Mouse (Mus musculus) ES-E14 (cell line): Measurements from ENCODE around the gene 2210016F16Rik. TPM values are rescaled to one million over a fixed set of nuclear protein-coding genes. Genes with fewer than 3 reads are reported as not detected.

Source experiments
- DNase-seq: peaks from one replicate; pipeline ENCODE4 v3.0.0-alpha.2; 2013; ENCODE audit warnings: low read depth, low spot score
- H3K27ac ChIP-seq: 2 replicates; pipeline ENCODE4 v1.5.1; 2012; ENCODE audit warnings: low read depth, mild to moderate bottlenecking, low read length, moderate library complexity, mixed read lengths; ENCODE audit not compliant: poor library complexity, insufficient read depth, severe bottlenecking
- H3K36me3 ChIP-seq: 2 replicates; pipeline ENCODE4 v1.6.1; 2012; ENCODE audit warnings: mild to moderate bottlenecking, low read length, moderate library complexity, mixed read lengths; ENCODE audit not compliant: control insufficient read depth, poor library complexity, insufficient read depth, severe bottlenecking
- H3K4me1 ChIP-seq, 2 experiments: fragments of 150-350 bp in 1 of 2; sonication (generic) in 1 of 2; 2 replicates each; pipeline ENCODE4 v1.6.1; 2012; ENCODE audit warnings: low read length in 2 of 2, mild to moderate bottlenecking in 1 of 2, mixed read lengths in 1 of 2; ENCODE audit not compliant: control insufficient read depth in 2 of 2, insufficient read depth in 2 of 2, poor library complexity in 1 of 2
- H3K4me3 ChIP-seq, 2 experiments: fragments of 150-350 bp in 1 of 2; sonication (generic) in 1 of 2; 2 replicates each; pipeline ENCODE4 v1.5.1; 2012; ENCODE audit warnings: low read length in 2 of 2, low read depth in 1 of 2, mild to moderate bottlenecking in 1 of 2, mixed read lengths in 1 of 2; ENCODE audit not compliant: insufficient read depth in 1 of 2, poor library complexity in 1 of 2, severe bottlenecking in 1 of 2
- H3K9ac ChIP-seq: 2 replicates; pipeline ENCODE4 v1.6.1; 2012; ENCODE audit warnings: low read depth, mild to moderate bottlenecking, low read length, mixed read lengths; ENCODE audit not compliant: poor library complexity, insufficient read depth, severe bottlenecking
- H3K9me3 ChIP-seq: fragments of 150-350 bp; sonication (generic); 2 replicates; pipeline ENCODE4 v1.6.1; 2012; ENCODE audit warnings: low read depth, mild to moderate bottlenecking, low read length; ENCODE audit not compliant: control insufficient read depth, insufficient read depth
- CHD2 ChIP-seq: IDR thresholded peaks from 2 replicates; pipeline ENCODE4 v1.6.1; 2014; ENCODE audit warnings: mild to moderate bottlenecking, low read depth, low read length, inconsistent platforms
- HCFC1 ChIP-seq: IDR thresholded peaks from 2 replicates; pipeline ENCODE4 v1.6.1; 2012; ENCODE audit warnings: low read length, inconsistent platforms, borderline replicate concordance; ENCODE audit not compliant: insufficient read depth
- MAFK ChIP-seq: IDR thresholded peaks from 2 replicates; pipeline ENCODE4 v1.6.1; 2014; ENCODE audit warnings: mild to moderate bottlenecking, low read depth, low read length, inconsistent platforms; ENCODE audit not compliant: insufficient read depth
- ZC3H11A ChIP-seq: IDR thresholded peaks from 2 replicates; pipeline ENCODE4 v1.6.1; 2012; ENCODE audit warnings: low read depth, mild to moderate bottlenecking, inconsistent platforms, low read length, borderline replicate concordance
- ZNF384 ChIP-seq: IDR thresholded peaks from 2 replicates; pipeline ENCODE4 v1.6.1; 2012; ENCODE audit warnings: low read depth, low read length, inconsistent platforms
- in situ Hi-C, 2 experiments: fragments of 600-800 bp; cut with MboI; formaldehyde crosslinking; loops; one replicate each; pipeline ENCODE4 v1.15.1; 2025; ENCODE audit warnings: low sequenced_read_pairs in 2 of 2, inconsistent platforms in 1 of 2; ENCODE audit not compliant: unreplicated experiment in 2 of 2
- total RNA-seq: library from RNA; depleted of rRNA; stranded (reverse); fragments of 300-350 nt; gene quantifications from 2 replicates; pipeline ENCODE4 v1.2.3, GENCODE M21; 2012; rRNA removed

2210016F16Rik gene
- total RNA-seq, 1 experiment, result 12.5 TPM

GRCm38 (mm10) chr13:58337456-58337855 lies 47.6 kb downstream of the 2210016F16Rik start:
- TF ChIP-seq HCFC1 (no peak), ZC3H11A (no peak), ZNF384 (no peak)
- Histone ChIP-seq H3K9ac (no peak overlapping the region), H3K27ac (no peak overlapping the region), H3K4me1 (no peaks in the 10 kb centered on the region), H3K9me3 (no peaks in the 10 kb centered on the region), H3K4me3 (no peak overlapping the region), H3K36me3 (no peaks in the 10 kb centered on the region)
- in situ Hi-C loops, result no loop called here
- DNase-seq, result no peak

GRCm38 (mm10) chr13:58334116-58334515 lies 50.9 kb downstream of the 2210016F16Rik start:
- H3K27ac ChIP-seq, result no peak overlapping the region
- DNase-seq, result no peak
- H3K9me3 ChIP-seq, result no peaks in the 10 kb centered on the region
- in situ Hi-C loops, result no loop called here
- no peak overlapping the region for H3K4me3 ChIP-seq
- H3K4me1 ChIP-seq, result no peaks in the 10 kb centered on the region
- no peaks in the 10 kb centered on the region for H3K36me3 ChIP-seq
- TF ChIP-seq ZNF384, result no peak
- no peak for TF ChIP-seq HCFC1
- TF ChIP-seq MAFK, result no peak
- no peak for TF ChIP-seq ZC3H11A
- TF ChIP-seq CHD2, result no peak
- no peak overlapping the region for H3K9ac ChIP-seq

Other genes with a start within 250 kb of the 2210016F16Rik start
- gene Idnk, start 227.6 kb downstream of the 2210016F16Rik start, total RNA-seq, result 9.6 and 11.3 TPM in 2 replicates
- gene Ubqln1, start 169.6 kb downstream of the 2210016F16Rik start, total RNA-seq, result 60.2 and 91.7 TPM in 2 replicates
- 11.2 and 17.5 TPM in 2 replicates for gene Gkap1, start 109.5 kb downstream of the 2210016F16Rik start, total RNA-seq
- gene Kif27, start 26.1 kb downstream of the 2210016F16Rik start, total RNA-seq, result 0.18 and 0.21 TPM in 2 replicates
- 19.5 and 22.3 TPM in 2 replicates for gene Rmi1, start 17.0 kb upstream of the 2210016F16Rik start, total RNA-seq
- 576 and 704 TPM in 2 replicates for gene Hnrnpk, start 18.1 kb upstream of the 2210016F16Rik start, total RNA-seq
- 0.27 and 0.42 TPM in 2 replicates for gene Slc28a3, start 225.7 kb upstream of the 2210016F16Rik start, total RNA-seq